Mouse (Mus musculus): ENCODE measurements around the gene Sft2d1. TPM values are rescaled to one million over a fixed set of nuclear protein-coding genes. Genes with fewer than 3 reads are reported as not detected.

Sft2d1 gene
- polyA plus RNA-seq (2015; fragmentation: Nextera tagmentation; extraction: Ambion mirVana): 82.6 and 83.0 TPM in 2 replicates

GRCm38 (mm10) chr17:8310838-8311614 lies at the start of gene Sft2d1:
TSS of gene Sft2d1 (plus strand) at chr17:8311102.

GRCm38 (mm10) chr17:8282821-8283525 lies 27.9 kb upstream of the Sft2d1 start, which contains the start of gene Mpc1:
TSS of gene Mpc1 (plus strand) at chr17:8282904.

DNA sequence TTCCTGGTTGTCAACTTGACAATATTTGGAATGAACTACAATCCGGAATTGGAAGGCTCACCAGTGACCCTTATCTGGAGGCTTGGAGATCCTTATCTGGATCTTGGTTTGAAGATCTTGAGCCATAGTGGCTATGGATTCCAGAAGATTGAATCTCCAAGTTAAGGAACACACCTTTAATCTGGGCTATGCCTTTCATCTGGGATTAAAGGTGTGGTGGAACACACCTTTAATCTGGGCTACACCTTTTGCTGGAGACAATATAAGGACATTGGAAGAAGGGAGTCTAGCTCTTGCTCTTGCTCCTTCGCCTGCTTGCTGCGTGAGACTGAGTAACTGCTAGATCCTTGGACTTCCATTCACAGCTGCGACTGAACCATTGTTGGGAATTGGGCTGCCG lies 26.3 kb downstream of the Sft2d1 start, which contains the start of gene Prr18:
Gene Prr18, plus strand, starts transcription at position 301 of the 400 bp plus-strand sequence.

DNA sequence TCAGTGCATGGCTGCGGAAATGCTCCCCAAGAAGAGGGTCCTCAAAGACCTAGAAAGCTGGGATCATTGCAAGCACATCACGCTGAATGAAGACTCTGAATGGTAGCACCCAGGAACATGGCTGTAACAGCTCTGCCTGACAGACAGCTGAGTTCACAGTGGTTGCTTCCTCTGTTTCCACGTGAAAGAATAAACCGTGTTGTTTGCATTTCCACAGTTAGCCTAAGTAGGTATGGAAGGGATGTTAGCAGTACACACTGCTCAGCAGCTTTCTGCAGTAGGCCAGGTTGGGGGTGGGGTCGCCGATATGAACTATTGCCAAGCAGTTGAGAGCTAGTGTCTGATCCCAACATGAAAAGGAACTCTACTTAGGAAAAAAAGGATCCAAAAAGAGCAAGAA lies 44.8 kb downstream of the Sft2d1 start, which contains the start of gene T2:
Gene T2, plus strand, starts transcription at position 301 of the 400 bp plus-strand sequence.

Other genes with a start within 250 kb of the Sft2d1 start
- gene Gm49673, start 163.3 kb upstream of the Sft2d1 start, polyA plus RNA-seq (2015; fragmentation: Nextera tagmentation; extraction: Ambion mirVana): not detected in 2 replicates
- 25.9 and 29.9 TPM in 2 replicates for gene Rnaset2a, start 163.0 kb upstream of the Sft2d1 start, polyA plus RNA-seq (2015; fragmentation: Nextera tagmentation; extraction: Ambion mirVana)
- 17.1 and 17.2 TPM in 2 replicates for gene Fgfr1op, start 145.6 kb upstream of the Sft2d1 start, polyA plus RNA-seq (2015; fragmentation: Nextera tagmentation; extraction: Ambion mirVana)
- gene Ccr6, start 75.1 kb upstream of the Sft2d1 start, polyA plus RNA-seq (2015; fragmentation: Nextera tagmentation; extraction: Ambion mirVana): 0.73 and 1.4 TPM in 2 replicates
- gene Mpc1, start 28.2 kb upstream of the Sft2d1 start, polyA plus RNA-seq (2015; fragmentation: Nextera tagmentation; extraction: Ambion mirVana): 145 and 155 TPM in 2 replicates
- 0.06 and 0.07 TPM in 2 replicates for gene Prr18, start 26.4 kb downstream of the Sft2d1 start, polyA plus RNA-seq (2015; fragmentation: Nextera tagmentation; extraction: Ambion mirVana)
- 0.13 TPM in 2 replicates for gene T2, start 44.9 kb downstream of the Sft2d1 start, polyA plus RNA-seq (2015; fragmentation: Nextera tagmentation; extraction: Ambion mirVana)
- gene T, start 123.3 kb downstream of the Sft2d1 start, polyA plus RNA-seq (2015; fragmentation: Nextera tagmentation; extraction: Ambion mirVana): not detected in 2 replicates
- gene Pde10a, start 214.3 kb downstream of the Sft2d1 start, polyA plus RNA-seq (2015; fragmentation: Nextera tagmentation; extraction: Ambion mirVana): 1.1 and 1.3 TPM in 2 replicates

All from spleen, postnatal 0 days (tissue).